Mouse (Mus musculus): ENCODE measurements at regions not wholly inside any gene's neighbourhood (a gene's known extent, or its start where the extent isn't known, plus 50 kb on each side); places are given as distances from the start of the nearest gene placed in this dataset.

DNA sequence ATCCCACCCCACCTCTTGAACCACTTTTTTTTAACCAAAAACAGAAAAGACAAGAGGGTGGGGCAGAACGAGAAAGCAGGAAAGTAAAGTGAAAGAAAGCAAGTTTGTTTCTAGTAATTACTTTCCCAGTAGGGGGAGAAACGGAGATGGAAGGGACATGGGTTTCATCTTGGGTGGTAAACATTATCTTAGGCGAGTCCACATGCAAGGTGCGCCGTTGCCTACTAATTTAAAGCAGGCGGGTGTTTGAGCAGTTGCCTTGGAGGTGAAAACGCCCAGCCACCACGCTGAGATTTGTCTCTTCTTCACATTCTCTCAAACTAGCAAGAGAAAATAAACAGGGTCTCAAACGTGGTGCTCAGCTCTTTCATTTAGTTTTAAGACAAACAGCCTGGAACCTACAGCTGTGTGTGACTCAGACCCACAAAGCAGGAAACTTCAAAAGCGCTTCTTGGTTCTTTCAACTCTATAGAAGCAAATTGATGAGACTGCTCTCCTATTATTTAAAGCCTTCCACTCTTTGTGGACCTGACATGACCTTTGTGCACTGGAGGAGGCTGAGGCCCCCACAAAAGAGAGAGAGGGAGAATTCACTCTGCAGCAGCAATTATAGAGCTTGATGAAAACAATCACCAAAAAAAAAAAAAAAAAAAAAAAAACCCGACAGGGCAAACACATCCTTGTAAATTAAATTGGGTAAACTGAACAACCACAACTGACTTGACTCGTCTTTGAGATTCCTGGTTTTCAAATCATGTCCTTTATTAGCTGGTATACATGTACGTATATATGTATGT, 296.6 kb downstream of the Arl4a start:
- H3K4me1 ChIP-seq, result peaks cover 9% of the 10 kb centered on the region
- H3K36me3 ChIP-seq, result no peaks in the 10 kb centered on the region
- no peak overlapping the region for H3K4me3 ChIP-seq
- no peaks in the 10 kb centered on the region for H3K27me3 ChIP-seq (ENCODE audit: low read depth, poor library complexity, severe bottlenecking)
- H3K27ac ChIP-seq, result no peak overlapping the region
- WGBS, result 19% methylated on average over 13 of the region's 13 CpGs
- H3K9me3 ChIP-seq (replicated peaks), result no peaks in the 10 kb centered on the region
- DNase-seq (ENCODE audit: low spot score), result no peak

DNA sequence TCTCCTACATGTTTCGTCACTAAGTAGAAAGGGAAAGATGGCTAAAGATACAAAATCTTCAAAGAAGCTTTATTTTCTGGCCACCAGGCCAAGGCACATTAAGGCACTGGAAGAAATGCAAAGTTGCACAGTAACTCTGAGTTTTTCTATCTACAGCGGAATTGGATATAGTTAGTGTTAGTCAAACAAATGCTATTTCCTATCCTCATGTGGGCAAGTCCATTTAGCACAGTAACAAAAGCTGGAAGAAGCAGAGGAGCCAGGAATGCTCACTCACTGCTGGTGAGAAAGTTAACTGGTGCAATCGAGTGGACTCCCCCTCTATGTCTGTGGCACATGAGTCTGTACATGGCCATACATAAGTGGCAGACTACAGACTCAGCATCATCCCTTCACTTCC, 300.9 kb downstream of the Arl4a start:
- no peak overlapping the region for H3K4me3 ChIP-seq
- H3K4me1 ChIP-seq, result peaks cover 6% of the 10 kb centered on the region; the same call in 1 of the 2 replicates
- no peak overlapping the region for H3K27ac ChIP-seq
- whole genome bisulfite sequencing, result 90% methylated on average over 3 of the region's 3 CpGs
- no peaks in the 10 kb centered on the region for H3K27me3 ChIP-seq (ENCODE audit: low read depth, poor library complexity, severe bottlenecking)
- no peak for DNase-seq (ENCODE audit: low spot score)
- no peaks in the 10 kb centered on the region for H3K9me3 ChIP-seq (replicated peaks)
- no peaks in the 10 kb centered on the region for H3K36me3 ChIP-seq

DNA sequence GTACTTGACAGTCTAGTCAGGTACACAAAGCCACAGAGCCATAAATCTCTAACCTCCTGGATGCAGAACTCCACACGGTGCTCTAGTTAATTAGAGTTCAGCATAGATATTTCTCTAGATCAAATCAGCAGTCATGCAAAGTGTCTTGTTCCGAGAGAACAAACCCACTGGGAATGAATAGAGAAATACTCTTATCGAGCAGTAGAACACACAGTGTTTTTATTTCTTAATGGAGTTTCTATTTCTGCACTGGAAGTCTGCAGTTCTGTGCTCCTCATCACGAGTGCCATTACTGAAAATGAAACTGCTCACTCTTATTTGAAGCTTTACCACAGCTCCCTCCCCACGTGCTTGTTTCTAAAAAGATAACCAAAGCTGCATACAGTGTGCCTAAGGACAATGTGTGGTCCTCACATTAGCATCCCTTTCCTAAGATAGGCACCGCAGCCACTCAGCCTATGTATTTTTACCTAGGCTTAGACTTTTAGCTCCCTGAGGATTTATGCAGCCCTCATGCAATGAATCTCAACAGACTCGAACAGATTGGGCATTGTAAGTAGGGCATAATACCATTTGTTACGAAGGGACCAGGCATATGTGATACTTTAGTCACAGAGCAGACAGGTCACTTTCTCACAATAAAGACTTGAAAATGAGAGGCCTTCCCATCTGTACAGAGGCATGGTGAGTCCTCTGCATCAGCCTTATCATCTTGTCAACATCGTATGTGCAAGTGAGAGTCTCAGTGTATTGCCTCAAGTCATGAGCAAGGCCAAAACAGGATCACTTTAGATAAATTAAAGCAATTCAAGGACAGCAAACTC, 301.5 kb downstream of the Arl4a start:
- H3K27me3 ChIP-seq (ENCODE audit: low read depth, poor library complexity, severe bottlenecking), result no peaks in the 10 kb centered on the region
- no peak overlapping the region for H3K27ac ChIP-seq
- H3K4me3 ChIP-seq, result no peak overlapping the region
- no peak for DNase-seq (ENCODE audit: low spot score)
- no peaks in the 10 kb centered on the region for H3K36me3 ChIP-seq
- no peaks in the 10 kb centered on the region for H3K9me3 ChIP-seq (replicated peaks)
- H3K4me1 ChIP-seq, result peaks cover 5% of the 10 kb centered on the region; the same call in 1 of the 2 replicates
- WGBS, result 79% methylated on average over 9 of the region's 9 CpGs

DNA sequence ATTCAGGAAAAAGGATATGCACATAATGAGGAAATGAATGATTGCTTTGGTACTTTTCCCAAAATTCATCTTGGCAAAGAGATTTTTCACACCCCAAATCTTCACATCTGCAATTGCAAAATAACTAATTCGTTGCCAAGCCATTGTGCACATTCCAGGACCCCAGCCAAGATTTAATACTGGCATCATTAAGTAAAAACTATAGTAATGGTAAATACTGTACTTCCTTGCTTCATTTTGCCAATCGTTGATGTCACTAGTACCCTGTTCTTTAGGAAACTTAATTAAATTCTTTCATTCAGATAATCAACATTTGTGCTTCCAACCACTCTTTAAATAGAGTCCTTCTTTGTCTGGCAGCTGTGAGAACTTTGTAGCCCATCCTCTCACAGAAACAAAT, 303.6 kb downstream of the Arl4a start:
- Histone ChIP-seq H3K27ac (no peak overlapping the region), H3K27me3 (ENCODE audit: low read depth, poor library complexity, severe bottlenecking) (no peaks in the 10 kb centered on the region), H3K4me3 (no peak overlapping the region), H3K9me3 (replicated peaks) (no peaks in the 10 kb centered on the region), H3K4me1 (no peaks in the 10 kb centered on the region), H3K36me3 (no peaks in the 10 kb centered on the region)
- WGBS, result 82% methylated on average over 2 of the region's 2 CpGs
- DNase-seq (ENCODE audit: low spot score), result no peak

DNA sequence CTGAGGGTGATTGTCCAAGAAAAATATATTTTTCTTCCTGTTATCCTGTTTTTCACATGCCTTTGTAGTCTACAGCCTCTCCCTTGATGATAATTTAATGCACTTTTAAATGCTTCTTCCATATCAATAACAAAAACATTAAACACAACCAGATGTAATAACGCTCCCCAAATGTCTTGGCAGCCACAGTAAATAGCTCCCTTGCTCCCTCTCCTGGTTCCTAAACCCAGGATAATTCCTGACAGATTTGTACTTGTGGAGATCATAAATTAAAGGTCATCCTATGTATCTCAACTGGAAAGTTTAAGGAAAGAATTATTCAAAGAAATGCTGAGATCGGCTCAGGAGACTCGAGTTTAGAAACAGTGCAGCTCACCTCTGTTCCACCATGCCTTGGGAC, 306.6 kb downstream of the Arl4a start:
- Histone ChIP-seq H3K36me3 (no peaks in the 10 kb centered on the region), H3K27ac (no peak overlapping the region), H3K4me1 (no peaks in the 10 kb centered on the region), H3K4me3 (no peak overlapping the region), H3K27me3 (ENCODE audit: low read depth, poor library complexity, severe bottlenecking) (no peaks in the 10 kb centered on the region), H3K9me3 (replicated peaks) (no peaks in the 10 kb centered on the region)
- WGBS, result 86% methylated on average over 3 of the region's 3 CpGs
- no peak for DNase-seq (ENCODE audit: low spot score)

DNA sequence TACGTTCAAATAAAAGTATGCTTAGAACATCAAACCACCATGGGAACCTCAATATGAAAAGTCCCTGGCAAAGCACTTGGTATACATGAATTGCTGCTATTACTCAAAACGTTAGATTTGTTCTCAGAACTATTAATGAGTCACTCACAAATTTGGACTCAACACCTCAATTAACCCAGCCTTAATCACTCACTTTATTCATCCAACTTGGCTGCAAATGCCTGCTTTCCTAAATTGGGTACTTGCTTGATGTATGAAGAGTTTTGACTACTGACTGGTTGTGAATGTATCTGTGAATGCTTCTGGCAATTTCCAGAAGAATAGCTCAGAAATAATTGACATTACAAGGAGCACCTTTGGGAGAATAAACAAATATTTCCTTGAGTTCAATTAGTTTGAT, 308.6 kb downstream of the Arl4a start:
- DNase-seq (ENCODE audit: low spot score), result no peak
- 83% methylated on average over 2 of the region's 2 CpGs for WGBS
- H3K27me3 ChIP-seq (ENCODE audit: low read depth, poor library complexity, severe bottlenecking), result no peaks in the 10 kb centered on the region
- H3K4me1 ChIP-seq, result no peaks in the 10 kb centered on the region
- no peak overlapping the region for H3K27ac ChIP-seq
- H3K4me3 ChIP-seq, result no peak overlapping the region
- no peaks in the 10 kb centered on the region for H3K9me3 ChIP-seq (replicated peaks)
- no peaks in the 10 kb centered on the region for H3K36me3 ChIP-seq

DNA sequence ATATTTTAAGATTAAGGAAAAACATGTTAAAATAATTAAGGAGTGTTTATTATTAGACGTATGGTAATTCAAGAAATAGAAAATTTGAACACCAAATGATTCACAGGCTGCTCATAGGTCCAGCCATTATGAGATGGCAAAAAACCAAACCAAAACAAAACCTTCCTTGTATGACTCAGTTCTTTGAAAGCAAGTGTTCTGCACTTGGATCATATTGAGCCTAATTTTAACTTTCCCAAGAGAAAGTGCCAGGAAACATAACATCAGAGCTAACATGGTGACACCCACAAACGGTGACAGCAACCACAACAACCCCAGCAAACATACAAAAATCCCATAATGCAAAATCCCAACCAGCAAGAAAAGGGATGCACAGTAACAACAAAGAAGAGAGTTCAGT, 313.7 kb downstream of the Arl4a start:
- no peaks in the 10 kb centered on the region for H3K4me1 ChIP-seq
- H3K27ac ChIP-seq, result no peak overlapping the region
- H3K9me3 ChIP-seq (replicated peaks), result no peaks in the 10 kb centered on the region
- no peaks in the 10 kb centered on the region for H3K36me3 ChIP-seq
- H3K4me3 ChIP-seq, result no peak overlapping the region
- H3K27me3 ChIP-seq (ENCODE audit: low read depth, poor library complexity, severe bottlenecking), result no peaks in the 10 kb centered on the region
- 89% methylated on average over 2 of the region's 2 CpGs for WGBS
- no peak for DNase-seq (ENCODE audit: low spot score)

DNA sequence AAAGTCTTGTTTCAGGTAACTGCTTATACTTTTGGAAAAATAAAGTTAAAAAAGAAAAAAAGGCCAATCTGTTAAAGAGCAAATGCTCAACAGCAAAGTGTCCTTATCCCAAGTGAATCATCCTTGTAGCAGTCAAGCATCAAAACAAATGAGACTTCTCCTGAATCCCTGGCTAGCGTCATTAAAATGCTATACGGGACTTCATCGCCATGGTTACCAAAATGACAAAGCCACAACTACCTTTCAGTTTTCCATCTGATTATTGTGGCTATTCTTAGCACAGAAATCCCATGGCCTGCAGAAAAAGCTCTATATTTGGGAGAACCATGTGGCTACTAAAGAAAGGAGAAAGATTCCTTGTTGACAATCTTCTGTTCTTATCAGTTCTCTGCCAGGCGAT, 322.7 kb downstream of the Arl4a start:
- no peaks in the 10 kb centered on the region for H3K27me3 ChIP-seq (ENCODE audit: low read depth, poor library complexity, severe bottlenecking)
- no peak overlapping the region for H3K4me3 ChIP-seq
- H3K9me3 ChIP-seq (replicated peaks), result no peaks in the 10 kb centered on the region
- no peaks in the 10 kb centered on the region for H3K4me1 ChIP-seq
- no peak overlapping the region for H3K27ac ChIP-seq
- 65% methylated on average over 4 of the region's 4 CpGs for WGBS
- DNase-seq (ENCODE audit: low spot score), result no peak
- no peaks in the 10 kb centered on the region for H3K36me3 ChIP-seq

DNA sequence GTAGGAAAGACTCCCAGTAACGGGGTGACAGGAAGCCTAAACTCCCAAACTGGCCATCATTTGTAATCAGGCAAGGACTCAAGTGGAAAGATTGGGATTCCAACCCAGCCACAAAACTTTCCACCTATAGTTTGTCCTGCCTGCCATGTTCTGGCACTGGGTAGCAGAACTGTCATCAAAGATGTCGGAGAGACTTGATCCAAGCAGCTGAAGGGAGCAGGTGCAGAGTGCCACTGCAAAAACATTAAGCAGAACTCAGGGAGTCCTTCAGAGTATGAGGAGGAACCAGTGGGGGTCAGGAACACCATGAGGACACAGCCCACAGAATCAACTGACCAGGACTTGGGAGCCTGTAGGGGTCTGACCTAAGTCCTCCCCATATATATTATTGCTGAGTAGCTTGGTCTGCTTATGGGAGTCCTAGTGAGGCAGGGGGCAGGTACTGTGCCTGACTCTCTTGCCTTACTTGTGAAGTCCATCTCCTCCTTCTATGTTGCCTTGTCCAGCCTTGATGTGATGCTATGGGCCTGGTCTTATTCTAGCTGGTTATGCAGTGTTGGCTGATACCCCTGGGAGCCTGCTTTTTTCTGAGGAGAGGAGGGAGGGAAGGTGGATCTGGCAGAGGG, 323.5 kb downstream of the Arl4a start:
- no peaks in the 10 kb centered on the region for H3K36me3 ChIP-seq
- no peaks in the 10 kb centered on the region for H3K27me3 ChIP-seq (ENCODE audit: low read depth, poor library complexity, severe bottlenecking)
- no peak overlapping the region for H3K27ac ChIP-seq
- no peaks in the 10 kb centered on the region for H3K9me3 ChIP-seq (replicated peaks)
- H3K4me3 ChIP-seq, result no peak overlapping the region
- H3K4me1 ChIP-seq, result no peaks in the 10 kb centered on the region
- 89% methylated on average over 2 of the region's 2 CpGs for WGBS
- no peak for DNase-seq (ENCODE audit: low spot score)

DNA sequence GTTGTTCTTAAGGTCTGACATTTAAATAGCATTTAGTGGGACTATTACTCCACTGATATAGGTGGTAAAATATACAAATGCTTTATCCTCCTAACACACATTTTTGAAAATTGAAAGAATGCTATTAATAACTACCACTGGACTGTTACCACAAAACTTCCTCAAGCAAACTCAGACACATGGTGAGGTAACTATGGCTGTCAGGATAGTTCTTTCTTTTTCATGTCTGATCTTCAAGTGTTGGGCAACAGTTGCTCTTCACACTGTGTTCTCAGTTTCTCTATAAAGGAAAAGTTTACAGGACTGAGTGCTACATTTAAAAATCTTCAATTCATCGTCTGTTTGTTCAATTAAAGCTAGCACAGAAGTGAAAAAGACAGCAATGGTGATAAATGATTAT, 326.0 kb downstream of the Arl4a start:
- no peaks in the 10 kb centered on the region for H3K36me3 ChIP-seq
- no peaks in the 10 kb centered on the region for H3K27me3 ChIP-seq (ENCODE audit: low read depth, poor library complexity, severe bottlenecking)
- 94% methylated on average over 1 of the region's 1 CpGs for WGBS
- no peak overlapping the region for H3K4me3 ChIP-seq
- H3K9me3 ChIP-seq (replicated peaks), result no peaks in the 10 kb centered on the region
- no peak overlapping the region for H3K27ac ChIP-seq
- DNase-seq (ENCODE audit: low spot score), result no peak
- H3K4me1 ChIP-seq, result no peaks in the 10 kb centered on the region

DNA sequence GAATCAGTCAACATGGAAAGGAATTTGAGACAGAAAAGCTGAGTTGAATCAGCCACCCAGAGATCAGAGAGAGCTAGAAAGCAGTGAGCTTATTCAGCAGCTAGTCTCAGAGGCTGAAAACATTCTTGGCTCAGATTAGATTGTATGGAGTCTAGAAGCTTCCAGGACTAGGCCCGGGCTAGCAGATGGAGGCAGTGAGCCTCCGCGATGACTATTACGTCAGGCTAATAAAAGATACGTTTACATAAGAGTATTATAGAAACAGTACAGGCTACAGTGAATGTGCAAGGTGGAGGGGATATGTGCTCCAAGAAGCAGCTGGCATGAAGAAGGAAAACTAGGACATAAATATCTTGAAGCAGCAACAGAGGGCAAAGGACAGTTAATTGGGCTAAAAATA, 328.0 kb downstream of the Arl4a start:
- WGBS, result 94% methylated on average over 5 of the region's 5 CpGs
- no peak overlapping the region for H3K27ac ChIP-seq
- no peak for DNase-seq (ENCODE audit: low spot score)
- no peaks in the 10 kb centered on the region for H3K4me1 ChIP-seq
- H3K9me3 ChIP-seq (replicated peaks), result no peaks in the 10 kb centered on the region
- no peak overlapping the region for H3K4me3 ChIP-seq
- H3K27me3 ChIP-seq (ENCODE audit: low read depth, poor library complexity, severe bottlenecking), result no peaks in the 10 kb centered on the region
- H3K36me3 ChIP-seq, result no peaks in the 10 kb centered on the region

DNA sequence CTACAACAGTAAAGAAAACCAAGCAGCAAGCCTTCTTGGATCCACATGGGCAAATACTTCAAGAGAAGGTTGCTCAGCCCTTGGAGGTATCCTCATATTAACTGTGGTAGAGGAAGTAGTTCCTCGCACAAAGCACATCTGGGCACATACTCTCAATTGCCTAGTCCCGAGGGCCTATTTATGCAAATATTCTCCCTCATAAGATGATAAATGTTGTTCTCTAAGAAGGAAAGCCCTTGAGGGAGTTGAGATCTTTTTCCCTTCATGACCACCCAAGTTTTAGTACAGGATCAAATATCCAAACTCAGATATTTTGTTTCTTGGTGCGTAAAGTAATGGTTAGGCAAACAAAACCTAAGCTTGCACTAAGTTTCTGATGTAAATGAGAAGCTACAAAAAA, 340.6 kb downstream of the Arl4a start:
- H3K36me3 ChIP-seq, result no peaks in the 10 kb centered on the region
- H3K27me3 ChIP-seq (ENCODE audit: low read depth, poor library complexity, severe bottlenecking), result no peaks in the 10 kb centered on the region
- H3K4me3 ChIP-seq, result no peak overlapping the region
- H3K27ac ChIP-seq, result no peak overlapping the region
- DNase-seq (ENCODE audit: low spot score), result no peak
- no peaks in the 10 kb centered on the region for H3K4me1 ChIP-seq
- 71% methylated on average over 3 of the region's 3 CpGs for WGBS
- no peaks in the 10 kb centered on the region for H3K9me3 ChIP-seq (replicated peaks)

DNA sequence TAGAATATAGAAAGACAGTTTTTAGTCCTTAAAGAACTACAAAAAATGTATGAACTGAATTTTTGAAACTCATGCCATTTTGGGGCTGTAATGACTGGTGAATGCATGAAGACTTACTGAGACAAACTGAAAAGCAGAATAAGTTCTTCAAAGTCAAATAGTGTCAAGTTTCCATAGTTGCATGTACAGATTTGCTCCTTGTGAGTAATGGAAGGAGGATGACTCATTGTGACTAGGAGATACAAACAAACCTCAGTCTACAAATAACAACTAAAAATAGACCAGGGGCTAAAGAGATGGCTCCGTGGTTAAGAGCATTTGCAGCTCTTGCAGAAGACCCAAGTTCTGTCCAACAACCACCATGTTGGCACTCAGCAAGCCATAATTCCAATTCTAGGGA, 342.5 kb downstream of the Arl4a start:
- Histone ChIP-seq H3K27ac (no peak overlapping the region), H3K4me1 (no peaks in the 10 kb centered on the region), H3K4me3 (no peak overlapping the region), H3K27me3 (ENCODE audit: low read depth, poor library complexity, severe bottlenecking) (no peaks in the 10 kb centered on the region), H3K9me3 (replicated peaks) (no peaks in the 10 kb centered on the region), H3K36me3 (no peaks in the 10 kb centered on the region)
- DNase-seq (ENCODE audit: low spot score), result no peak
- WGBS, result 84% methylated on average over 1 of the region's 1 CpGs

Measured in limb, embryonic 10.5 days (tissue).